Mouse (Mus musculus) urinary bladder, adult 18-20 months (tissue): ENCODE results near the gene Pomt2.
"Not testable (repeated sequence)": the region's sequence is repeated elsewhere in the genome, so short reads cannot be mapped to it uniquely, and the experiment has no call there.

Experiments used
- DNase-seq, 2 experiments: peaks; one replicate each; pipeline ENCODE4 v3.0.0; 2022; ENCODE audit warnings: low spot score in 2 of 2, mixed read lengths in 2 of 2

Pomt2 gene

DNA sequence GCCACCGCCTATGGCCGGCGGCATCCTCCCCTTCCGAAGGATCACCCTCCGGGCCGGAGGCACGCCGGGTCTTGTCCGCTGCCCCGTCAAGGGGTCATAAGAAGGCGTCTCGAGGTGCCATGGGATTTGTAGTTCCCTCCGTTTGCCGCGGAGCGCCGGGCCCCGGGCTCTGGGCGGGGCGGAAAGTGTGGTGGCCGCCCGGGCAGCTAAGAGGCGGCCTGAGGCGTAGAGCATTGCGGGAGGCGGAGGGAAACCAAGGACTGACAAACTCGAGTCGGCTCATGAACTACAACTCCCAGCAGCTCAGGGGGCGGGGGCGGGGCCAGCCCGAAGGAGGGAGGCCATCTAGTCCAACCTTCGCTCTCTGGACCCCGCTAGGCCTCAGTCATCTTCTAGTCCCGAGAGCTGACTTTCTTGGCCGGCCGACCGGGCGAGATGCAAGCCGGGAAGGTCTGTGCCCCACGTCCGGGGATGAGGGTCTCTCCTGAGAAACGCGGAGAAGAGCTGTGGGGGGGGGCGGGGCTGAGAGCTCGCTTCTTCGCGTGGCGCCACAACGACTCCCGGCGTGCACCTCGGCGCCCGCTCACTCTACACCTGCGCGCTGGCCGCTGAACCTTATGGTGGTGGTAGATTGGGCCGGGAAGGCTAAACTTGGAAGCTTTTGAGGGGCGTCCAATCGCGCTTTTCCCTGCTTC lies at the start of gene Pomt2:
Gene Pomt2, minus strand, starts transcription at position 574 of the 695 bp plus-strand sequence.
- peak; percentile 86 to 95 for DNase-seq

GRCm38 (mm10) chr12:87196310-87196709 lies 48.5 kb upstream of the Pomt2 start:
- DNase-seq, result no peak

GRCm38 (mm10) chr12:87195069-87195468 lies 47.3 kb upstream of the Pomt2 start:
- DNase-seq, result no peak

DNA sequence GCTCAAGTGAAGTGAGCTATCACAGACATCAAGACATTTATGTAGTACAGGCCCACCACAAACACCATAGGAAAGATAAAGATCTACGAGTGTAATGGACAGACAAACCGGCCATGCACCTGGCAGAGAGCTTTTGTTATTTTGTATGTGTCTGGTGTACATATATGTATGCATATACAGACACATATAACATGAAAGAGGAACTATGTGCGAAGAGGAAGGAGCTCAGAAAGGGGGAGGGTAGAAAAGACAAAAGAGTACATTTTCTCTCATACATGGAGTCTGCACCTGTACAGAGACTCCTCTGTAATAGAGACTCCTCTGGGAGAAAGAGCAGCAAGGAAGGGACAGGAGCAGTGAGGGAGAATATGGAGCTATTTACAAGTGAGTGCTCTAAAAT lies 45.2 kb upstream of the Pomt2 start:
- DNase-seq, result no peak

- DNase-seq, result no peak
Measured at GRCm38 (mm10) chr12:87177631-87178030, 29.9 kb upstream of the Pomt2 start.

GRCm38 (mm10) chr12:87175194-87175946 lies 27.6 kb upstream of the Pomt2 start:
- no peak for DNase-seq

DNA sequence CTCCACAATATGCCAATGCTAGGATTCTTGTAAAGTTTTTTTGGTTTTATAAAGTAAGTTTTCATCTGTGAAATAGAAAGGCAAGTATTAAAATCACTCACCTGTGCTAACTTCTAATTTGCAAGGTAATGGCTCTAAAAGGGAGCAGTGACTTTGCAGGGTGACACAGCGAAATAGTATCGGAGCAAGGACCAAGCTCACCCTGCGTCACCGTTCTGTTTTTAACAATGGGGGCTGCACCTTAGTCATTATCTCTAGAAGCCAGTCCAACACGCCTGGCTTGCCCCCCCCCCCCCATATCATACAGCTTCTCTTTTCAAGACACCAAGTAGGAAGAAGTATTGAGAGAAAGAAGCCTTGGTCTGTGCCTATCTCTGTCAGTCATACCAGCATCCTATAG lies 13.0 kb upstream of the Pomt2 start:
- no peak for DNase-seq

- DNase-seq, result no peak
Measured at GRCm38 (mm10) chr12:87160310-87160709, 12.5 kb upstream of the Pomt2 start.

GRCm38 (mm10) chr12:87158099-87158498 lies 10.3 kb upstream of the Pomt2 start:
- no peak for DNase-seq

DNA sequence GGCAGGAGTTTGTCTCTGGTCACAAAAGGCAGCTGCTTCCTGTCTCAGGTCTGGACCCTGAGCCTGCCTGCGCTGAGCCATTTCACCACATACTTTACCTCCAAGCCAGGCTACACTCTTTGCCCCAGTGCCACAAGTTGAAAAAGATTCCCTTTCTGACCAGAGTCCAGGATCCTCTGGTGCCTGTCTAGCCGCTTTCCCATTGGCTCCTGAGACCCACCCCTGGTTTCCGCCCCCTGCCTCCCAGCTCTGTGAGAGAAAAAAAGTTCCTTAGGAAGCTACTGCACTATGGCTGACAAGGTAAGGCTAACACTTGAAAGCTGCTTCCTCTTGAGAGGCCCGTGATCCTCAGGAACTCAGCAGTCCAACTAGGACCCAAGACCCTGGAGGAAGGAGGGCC lies 9.6 kb upstream of the Pomt2 start:
- no peak for DNase-seq

- not testable (repeated sequence) for DNase-seq
Measured at GRCm38 (mm10) chr12:87154448-87154847, 6.7 kb upstream of the Pomt2 start.

- DNase-seq, result no peak
Measured at GRCm38 (mm10) chr12:87149471-87149870, 1.7 kb upstream of the Pomt2 start.

DNA sequence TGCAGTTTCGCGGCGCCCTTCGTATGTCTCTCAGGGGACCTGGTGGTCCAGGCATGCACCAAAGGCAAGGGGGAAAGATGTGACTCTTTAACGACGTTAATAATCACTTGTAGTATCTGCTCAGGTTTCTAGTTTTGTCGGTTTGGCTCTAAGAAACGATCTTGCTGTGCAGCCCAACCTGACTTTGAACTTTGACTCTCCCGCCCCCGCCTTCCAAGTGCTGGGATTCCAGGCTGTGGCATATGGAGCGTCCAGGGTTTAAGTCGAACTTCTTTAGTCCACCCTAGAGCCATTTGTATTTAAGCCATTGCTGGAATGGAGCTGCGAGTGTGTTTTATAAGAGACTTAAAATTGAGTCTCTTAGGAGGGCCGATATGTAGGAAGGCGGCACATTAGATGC lies 368 bp upstream of the Pomt2 start:
- no peak for DNase-seq

DNA sequence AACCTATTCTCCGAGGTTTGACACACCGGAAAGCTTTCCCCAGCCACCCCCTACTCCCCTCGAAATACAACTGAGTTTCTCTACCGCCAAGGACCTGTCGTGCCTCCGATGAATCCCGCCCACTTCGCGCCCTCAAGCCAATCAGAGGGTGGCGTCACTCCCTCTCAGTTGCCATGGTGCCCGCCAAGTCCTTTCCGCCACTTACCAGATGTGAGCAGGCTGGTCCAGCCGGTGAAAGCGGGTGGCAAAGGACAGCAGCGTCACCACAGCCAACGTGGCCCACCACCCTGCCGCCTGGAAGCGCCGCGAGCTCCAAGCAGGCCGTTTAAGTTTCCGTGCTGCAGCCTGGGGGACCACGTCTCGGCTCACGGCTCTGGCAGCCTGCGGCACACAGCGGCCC lies 802 bp downstream of the Pomt2 start, which contains the start of gene Gstz1:
Gene Gstz1, plus strand, starts transcription at position 200 of the 400 bp plus-strand sequence.
- DNase-seq, result peak; percentile 76 to 77

GRCm38 (mm10) chr12:87142156-87142555 lies 5.6 kb downstream of the Pomt2 start:
- no peak for DNase-seq

DNA sequence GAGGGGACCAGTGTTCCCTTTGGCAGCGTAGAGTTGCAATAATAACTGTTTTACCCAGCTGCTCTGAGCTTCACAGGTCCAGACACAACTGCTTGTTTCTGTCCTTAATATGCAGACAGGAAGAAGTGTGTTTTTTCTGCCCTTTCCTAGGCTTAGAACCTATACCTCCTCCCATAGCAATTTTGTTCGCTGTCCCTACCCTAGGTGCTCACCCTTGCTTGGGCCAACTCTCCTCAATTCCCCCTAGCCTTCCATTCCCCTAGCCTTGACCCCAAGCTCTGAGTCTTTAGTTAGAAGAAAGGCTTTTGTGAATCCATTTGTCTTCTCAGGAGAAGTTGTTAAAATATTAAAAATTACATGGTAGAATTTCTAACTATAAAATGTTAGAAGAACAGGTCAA lies 9.0 kb downstream of the Pomt2 start:
- no peak for DNase-seq

DNA sequence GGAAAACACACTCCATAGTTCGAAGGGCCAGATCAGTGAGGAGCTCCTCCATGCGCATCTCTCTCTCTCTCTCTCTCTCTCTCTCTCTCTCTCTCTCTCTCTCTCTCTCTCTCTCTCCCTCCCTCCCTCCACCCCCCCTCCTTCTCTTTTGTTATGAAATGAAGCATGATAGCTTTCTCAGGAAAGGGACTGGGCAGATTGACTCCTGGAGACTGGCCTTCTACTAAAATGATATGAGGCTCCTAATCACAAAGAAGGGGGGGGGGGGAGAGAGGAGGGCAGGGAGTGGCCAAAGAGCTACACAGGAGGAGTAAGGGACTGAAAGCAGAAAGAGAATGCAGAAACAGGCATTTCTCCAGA lies 9.4 kb downstream of the Pomt2 start:
- no peak for DNase-seq

DNA sequence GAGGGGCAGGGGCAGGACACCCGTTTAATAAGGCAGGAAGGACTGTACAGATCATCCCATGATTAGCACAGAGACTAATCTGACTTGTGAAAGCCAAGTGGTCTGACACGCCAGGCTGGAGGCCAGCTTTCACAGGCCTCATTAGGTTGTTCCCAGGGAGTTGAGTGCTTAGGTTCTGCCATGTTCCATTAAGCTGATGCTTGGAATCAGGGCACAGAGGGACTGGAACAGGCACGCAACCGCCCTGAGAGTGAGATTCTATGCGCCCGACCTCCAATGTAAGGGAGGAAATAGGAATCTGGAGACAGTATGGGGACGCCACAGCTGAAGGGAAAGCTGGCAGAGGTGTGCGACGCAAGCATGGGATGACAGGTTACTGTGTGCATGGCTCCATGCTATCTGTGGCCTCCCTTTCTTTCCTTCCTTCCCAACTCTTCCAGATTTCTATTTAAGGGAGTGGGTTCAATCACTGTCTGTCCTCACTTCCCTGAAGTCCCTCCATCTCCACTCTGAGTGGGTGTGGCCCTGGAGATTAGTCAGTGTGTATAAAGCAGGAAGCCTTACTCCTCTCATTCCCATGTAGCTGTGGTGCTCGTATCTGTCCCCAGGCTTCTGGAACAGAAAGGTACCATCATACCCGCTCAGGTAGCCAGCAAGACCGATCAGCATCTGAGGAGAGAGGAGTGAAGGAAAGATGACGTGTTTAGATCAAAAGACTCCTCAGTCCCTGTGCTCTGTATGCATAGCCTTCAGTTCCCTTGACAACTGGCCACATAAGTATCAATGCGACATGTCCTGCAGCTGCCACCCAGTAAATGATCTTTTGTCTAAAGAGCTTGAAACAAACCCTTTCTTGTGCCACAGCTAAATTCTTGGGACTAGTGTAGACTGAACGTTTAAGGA lies 10.1 kb downstream of the Pomt2 start:
- no peak for DNase-seq

DNA sequence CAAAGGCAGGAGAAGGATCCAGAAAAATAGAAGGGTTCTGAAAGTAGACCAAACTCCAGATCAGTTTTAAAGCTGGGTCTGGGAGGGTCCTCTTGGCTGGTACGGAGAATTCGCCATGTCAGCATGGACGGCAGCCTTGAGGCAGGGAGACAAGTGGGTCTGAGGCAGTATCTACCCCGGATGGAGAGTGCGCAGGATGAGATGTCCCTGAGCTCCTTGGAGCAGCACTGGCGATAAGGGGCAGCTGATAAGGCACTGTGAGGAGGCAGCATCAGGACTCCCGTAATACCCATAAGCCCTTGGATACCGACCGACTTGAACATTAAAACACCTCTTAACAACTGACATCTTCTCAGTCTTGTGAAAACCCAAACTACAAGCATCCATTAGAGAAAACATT lies 15.0 kb downstream of the Pomt2 start:
- no peak for DNase-seq

DNA sequence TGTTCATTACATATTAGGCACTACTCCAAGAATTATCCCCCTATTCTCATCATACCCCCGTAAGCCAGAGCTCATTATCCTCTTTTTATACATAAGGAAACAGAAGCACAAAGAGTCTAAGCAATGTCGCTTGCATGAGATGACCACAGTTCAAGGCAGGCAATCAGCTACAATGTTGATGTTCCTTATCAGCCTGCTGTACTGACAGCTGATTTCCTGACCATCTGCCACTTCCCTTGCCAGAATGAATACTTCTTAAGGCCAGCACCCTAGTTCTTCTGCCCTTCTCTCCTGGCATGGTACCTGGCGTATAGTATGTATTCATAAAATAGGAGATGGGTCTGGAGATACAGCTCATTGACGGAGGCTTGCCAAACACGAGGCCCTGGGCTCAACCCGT lies 15.6 kb downstream of the Pomt2 start:
- DNase-seq, result no peak

DNA sequence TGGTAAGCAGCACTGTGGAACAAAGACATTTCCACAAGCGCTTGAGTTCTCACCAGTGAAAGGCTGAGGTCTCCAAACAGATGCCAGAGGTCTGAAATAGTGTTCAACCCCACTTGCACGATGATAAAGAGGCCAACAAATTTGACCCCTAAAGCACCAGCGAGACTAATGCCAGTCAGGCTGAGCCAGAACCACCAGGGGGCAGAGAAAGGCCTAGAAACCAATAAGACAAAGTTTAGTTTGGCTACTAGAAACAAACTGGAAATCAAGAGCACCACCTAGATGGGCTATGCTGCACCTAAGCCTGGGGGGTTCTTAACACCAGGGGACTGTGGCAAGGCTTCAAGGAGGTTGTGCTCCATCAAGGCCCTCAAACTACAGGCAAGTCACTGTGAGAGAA lies 16.1 kb downstream of the Pomt2 start:
- no peak for DNase-seq

DNA sequence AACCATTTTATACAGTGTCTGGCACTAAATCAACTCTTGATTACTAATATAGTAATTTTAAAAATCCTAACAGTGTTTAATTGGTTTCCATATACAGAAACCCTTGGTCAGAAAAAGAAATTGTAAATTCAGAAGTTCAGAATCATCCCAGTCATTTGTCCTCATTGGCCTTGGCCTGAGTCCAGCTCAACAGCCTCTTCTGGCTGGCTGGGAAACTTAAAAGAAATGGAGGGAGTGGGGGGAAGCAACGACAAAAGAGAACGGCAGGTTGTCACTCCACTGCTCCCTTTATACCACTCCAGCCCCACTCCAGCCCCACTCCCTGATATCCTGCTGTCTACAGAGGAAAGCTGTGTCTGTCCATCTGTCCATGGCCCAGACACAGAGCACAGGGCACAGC lies 16.6 kb downstream of the Pomt2 start:
- DNase-seq, result no peak
